Comparison of ENCODE assay signal across 8 mouse cellular contexts in the genomic region with DNA sequence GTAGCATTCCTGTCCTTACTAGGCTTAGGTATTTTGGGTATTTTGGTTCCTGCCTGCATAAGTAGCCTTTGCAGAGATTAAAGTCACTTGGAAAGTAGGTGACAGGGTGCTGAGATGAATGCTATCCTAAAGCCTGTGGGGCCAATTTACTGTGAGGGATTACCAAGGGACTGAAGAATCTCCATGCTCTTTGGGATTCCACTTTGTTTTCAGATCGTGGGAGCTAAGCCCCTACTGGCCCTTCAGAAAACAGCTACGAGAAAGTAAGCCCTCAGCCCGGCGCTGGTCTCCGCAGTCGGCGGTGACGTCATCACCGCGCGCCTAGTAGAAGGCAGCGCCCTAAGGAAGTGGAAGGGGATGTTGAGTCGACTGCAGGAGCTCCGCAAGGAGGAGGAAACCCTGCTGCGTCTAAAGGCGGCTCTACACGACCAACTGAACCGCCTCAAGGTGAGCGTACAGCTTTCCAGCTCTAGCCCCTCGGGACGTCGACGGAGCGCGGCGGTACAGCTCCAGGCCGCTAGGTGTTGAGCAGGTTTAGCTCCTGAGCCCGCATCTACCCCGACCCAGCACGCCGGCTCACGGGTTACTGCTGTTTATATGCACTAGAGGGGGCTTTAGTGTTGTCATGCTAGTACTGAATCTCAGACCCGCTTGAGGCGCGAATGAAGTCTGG. TPM values are rescaled to one million over a fixed set of nuclear protein-coding genes. Genes with fewer than 3 reads are reported as not detected.
DNase-seq lines count a peak whose midpoint lies in the region; ATAC-seq lines count a peak whose summit lies in the region.

Gene Snapc5 (plus strand): TSS at position 301 of the 673 bp plus-strand sequence.

- peaks cover 58% of the 10 kb centered on the region for H3K36me3 ChIP-seq in hindbrain, embryonic 15.5 days

- peak within 1 kb of the TSS; percentile 63 for H3K9ac ChIP-seq in hindbrain, embryonic 15.5 days

- peaks cover 30% of the 10 kb centered on the region for H3K4me1 ChIP-seq in hindbrain, embryonic 15.5 days (replicated peaks)

- H3K4me3 ChIP-seq in hindbrain, embryonic 15.5 days, result peak within 1 kb of the TSS; percentile 82

- no peaks in the 10 kb centered on the region for H3K27me3 ChIP-seq in hindbrain, embryonic 15.5 days

- peak; percentile 98 for DNase-seq in R1 (ENCODE audit: low read depth, low spot score)
- peak; percentile 90 to 93 for DNase-seq in cerebellum, postnatal 25 days
- DNase-seq in frontal cortex, postnatal 36 days (ENCODE audit: low spot score in 2 of 2), result peak; percentile 91 to 93
- peak; percentile 89 for DNase-seq in left cerebral cortex, adult 11 months (ENCODE audit: low spot score)
- DNase-seq in lung, postnatal 4 days, result peak; percentile 93 to 96
- peak; percentile 89 for DNase-seq in retina, postnatal 7 days (ENCODE audit: low read depth, low spot score)
- peak; percentile 79 for DNase-seq in urinary bladder, adult 2 months (ENCODE audit: low spot score)

- H3K4me2 ChIP-seq in hindbrain, embryonic 15.5 days, result peak within 1 kb of the TSS; percentile 60

- WGBS in hindbrain, embryonic 15.5 days, result 0% methylated on average over 35 of the region's 35 CpGs

- H3K27ac ChIP-seq in hindbrain, embryonic 15.5 days (replicated peaks), result peak within 1 kb of the TSS; percentile 89

- peak; percentile 95 for ATAC-seq in hindbrain, embryonic 15.5 days (ENCODE audit: low FRiP score, low read depth)

- no peaks in the 10 kb centered on the region for H3K9me3 ChIP-seq in hindbrain, embryonic 15.5 days

RNA-seq across cellular contexts. Expression of gene Snapc5, which starts in this region (rescaled TPM):
- polyA plus RNA-seq in hindbrain, embryonic 15.5 days (2015; fragmentation: Nextera tagmentation; extraction: Ambion mirVana), result 34.3 and 41.4 TPM in 2 replicates
- 39.5 and 46.3 TPM in 2 replicates for polyA plus RNA-seq in urinary bladder, adult 2 months (2012; rRNA removed)

Comparison
In these comparisons a context has a peak if more than half of its experiments do, and no peak if none do; other contexts are left out.
1. Peak in every context shown above with its lines: DNase-seq, ATAC-seq, H3K4me3 ChIP-seq and H3K27ac ChIP-seq.